Mouse (Mus musculus): Measurements from ENCODE around the gene Eif3i. TPM values are rescaled to one million over a fixed set of nuclear protein-coding genes. Genes with fewer than 3 reads are reported as not detected.
A peak's percentile ranks its signal among the peaks of the same experiment; 100 is the strongest.

The Eif3i gene
- polyA plus RNA-seq, 1 experiment from 2014 or later, result 212 TPM

DNA sequence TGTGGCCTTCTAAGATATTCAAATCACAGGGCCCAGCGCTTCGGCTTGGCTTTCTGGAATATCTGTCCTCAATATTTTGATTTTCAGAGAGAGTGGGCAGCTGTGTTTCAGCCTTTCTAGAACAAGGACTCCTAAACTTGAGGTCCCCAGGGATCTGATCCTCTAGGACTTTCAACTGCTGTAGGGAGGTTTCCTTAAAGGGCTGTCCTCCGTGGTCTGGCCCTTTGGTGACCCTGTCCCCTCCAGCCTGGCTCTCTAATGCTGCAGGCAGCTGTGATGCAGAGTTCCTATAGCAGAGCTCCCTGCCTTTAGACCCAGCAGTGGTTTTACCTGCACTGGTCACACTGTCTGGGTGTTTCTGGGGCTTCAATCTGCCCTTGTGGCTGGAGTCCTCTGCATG is 16.2 kb upstream of the Eif3i start:
- H3K36me3 ChIP-seq (replicated peaks), result peaks cover 18% of the 10 kb centered on the region
- H3K4me2 ChIP-seq, result no peak overlapping the region
- H3K4me1 ChIP-seq, result peaks cover 9% of the 10 kb centered on the region
- H3K27me3 ChIP-seq, result no peaks in the 10 kb centered on the region
- H3K9ac ChIP-seq, result no peak overlapping the region
- no peak overlapping the region for H3K27ac ChIP-seq
- 95% methylated on average over 3 of the region's 3 CpGs for WGBS
- no peak for ATAC-seq (ENCODE audit: low FRiP score)
- H3K9me3 ChIP-seq, result no peaks in the 10 kb centered on the region
- no peak overlapping the region for H3K4me3 ChIP-seq (replicated peaks)

DNA sequence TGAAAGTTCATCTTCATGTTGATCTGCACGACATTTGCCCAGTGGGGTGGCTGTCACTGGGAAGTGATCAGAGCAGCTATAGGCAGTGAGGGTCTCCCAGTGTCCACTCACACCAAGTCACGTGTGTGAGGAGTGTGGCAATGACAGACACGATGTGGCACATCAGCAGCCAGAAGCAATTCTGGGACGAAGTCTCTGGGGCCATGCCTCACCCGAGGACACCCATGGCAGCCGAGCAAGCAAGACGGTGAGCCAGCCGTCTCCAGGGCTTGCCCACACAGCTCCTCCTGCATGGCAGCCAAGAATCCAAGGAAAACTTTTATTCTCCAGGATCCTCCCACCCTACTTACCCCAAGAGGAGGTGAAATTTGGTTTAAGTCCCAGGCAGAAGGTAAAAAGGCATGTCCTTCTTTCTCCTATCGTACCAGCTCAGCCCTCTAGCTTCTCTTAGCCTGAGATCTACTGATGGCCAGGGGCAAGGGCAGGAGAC is 15.4 kb upstream of the Eif3i start:
- no peak overlapping the region for H3K4me2 ChIP-seq
- no peaks in the 10 kb centered on the region for H3K27me3 ChIP-seq
- H3K36me3 ChIP-seq (replicated peaks), result peaks cover 18% of the 10 kb centered on the region
- no peaks in the 10 kb centered on the region for H3K9me3 ChIP-seq
- no peak overlapping the region for H3K4me3 ChIP-seq (replicated peaks)
- H3K9ac ChIP-seq, result no peak overlapping the region
- peaks cover 9% of the 10 kb centered on the region for H3K4me1 ChIP-seq
- no peak overlapping the region for H3K27ac ChIP-seq
- no peak for ATAC-seq (ENCODE audit: low FRiP score)
- WGBS, result 88% methylated on average over 9 of the region's 9 CpGs

DNA sequence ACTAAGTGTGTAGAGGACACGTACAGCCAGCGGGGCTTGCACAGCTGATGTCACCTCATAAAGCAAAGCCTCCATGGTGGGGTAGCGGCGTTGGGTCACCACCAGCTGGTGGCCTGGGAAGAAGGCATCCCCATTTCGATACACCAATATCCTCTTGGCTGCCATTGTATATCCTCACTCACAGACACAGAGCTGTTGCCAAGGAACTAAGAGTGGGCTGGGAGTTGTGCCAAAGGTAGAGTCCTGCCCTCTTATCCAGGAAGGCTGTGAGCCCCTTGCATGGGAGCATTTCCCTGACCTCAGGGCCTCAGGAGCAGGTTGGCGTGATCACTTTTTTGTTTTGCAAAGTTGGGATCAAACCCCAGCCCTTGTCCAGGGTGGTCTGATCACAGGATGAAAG is 13.6 kb upstream of the Eif3i start, which contains the start of gene Dcdc2b:
TSS of gene Dcdc2b (minus strand) at position 165 of the 400 bp plus-strand sequence.
- Histone ChIP-seq H3K4me2 (no peak within 1 kb of the TSS), H3K36me3 (replicated peaks) (peaks cover 31% of the 10 kb centered on the region), H3K4me1 (peaks cover 9% of the 10 kb centered on the region), H3K27ac (no peak within 1 kb of the TSS), H3K4me3 (replicated peaks) (no peak within 1 kb of the TSS), H3K9me3 (no peaks in the 10 kb centered on the region), H3K9ac (no peak within 1 kb of the TSS), H3K27me3 (no peaks in the 10 kb centered on the region)
- ATAC-seq (ENCODE audit: low FRiP score), result no peak
- WGBS, result 85% methylated on average over 6 of the region's 6 CpGs

DNA sequence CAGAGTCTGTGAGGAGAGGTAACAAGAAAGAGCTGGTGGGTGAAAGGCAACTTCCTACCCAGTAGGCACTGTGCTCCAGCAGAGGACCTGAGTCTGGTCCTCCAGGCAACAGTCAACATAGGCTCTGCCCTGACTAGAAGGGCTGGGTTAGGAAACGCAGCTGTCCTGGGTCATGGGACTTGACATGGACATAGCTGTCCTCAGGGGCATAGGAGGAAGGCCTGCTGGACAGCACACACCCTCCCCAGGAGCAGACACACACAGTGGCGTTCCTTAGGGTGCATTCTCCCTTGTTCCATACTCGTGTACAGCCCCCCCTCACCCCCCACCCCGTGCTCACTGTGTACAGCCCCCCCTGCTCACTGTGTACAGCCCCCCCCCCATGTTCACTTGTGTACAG is 10.0 kb upstream of the Eif3i start:
- no peak for ATAC-seq (ENCODE audit: low FRiP score)
- Histone ChIP-seq H3K4me1 (peaks cover 6% of the 10 kb centered on the region), H3K36me3 (replicated peaks) (peaks cover 42% of the 10 kb centered on the region), H3K9ac (no peak overlapping the region), H3K27ac (no peak overlapping the region), H3K27me3 (no peaks in the 10 kb centered on the region), H3K9me3 (no peaks in the 10 kb centered on the region), H3K4me3 (replicated peaks) (no peak overlapping the region), H3K4me2 (no peak overlapping the region)
- 79% methylated on average over 4 of the region's 4 CpGs for WGBS

DNA sequence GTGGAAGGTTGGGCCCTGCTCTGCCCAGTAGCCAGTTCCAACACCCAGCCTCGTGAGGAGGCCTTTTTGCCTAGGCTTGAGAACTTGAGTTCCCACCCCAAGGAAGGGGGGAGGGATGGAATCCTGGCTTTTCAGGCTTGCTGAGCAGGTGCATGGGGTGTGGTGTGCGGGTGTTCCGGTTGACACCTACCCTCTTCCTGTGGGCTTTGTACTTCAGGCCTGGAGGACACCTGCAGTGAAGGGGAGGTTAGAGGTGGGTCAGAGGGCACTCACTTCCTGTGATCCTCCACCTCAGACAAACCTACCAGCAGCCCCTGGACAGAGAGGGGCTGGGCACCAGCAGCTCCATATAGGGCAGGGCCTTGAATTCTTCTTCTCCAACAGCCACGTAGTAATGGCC is 9.6 kb upstream of the Eif3i start:
- 81% methylated on average over 4 of the region's 4 CpGs for WGBS
- no peak for ATAC-seq (ENCODE audit: low FRiP score)

DNA sequence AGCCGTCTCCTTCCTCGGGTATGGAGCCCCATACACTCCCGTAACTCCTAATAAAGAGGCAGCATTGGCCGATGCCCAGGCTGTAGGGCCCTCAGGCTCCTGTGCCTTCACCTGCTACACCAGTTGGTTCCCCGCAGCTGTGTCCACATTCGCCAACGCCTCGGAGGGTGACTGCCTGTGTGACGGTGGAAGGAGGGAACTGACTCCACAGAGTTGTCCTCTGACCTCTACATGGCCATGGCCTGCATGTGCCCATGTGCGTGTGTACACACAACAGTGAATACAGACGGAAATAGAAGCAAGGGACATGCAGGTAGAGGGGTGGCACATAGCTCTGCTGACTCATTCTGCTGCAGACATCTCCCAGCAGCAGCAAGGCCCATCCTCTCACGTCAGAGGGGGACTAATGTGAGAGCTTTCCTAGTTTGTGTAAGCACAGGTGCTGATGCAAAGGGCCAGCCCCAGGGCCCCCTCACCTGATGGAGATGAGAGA is 8.7 kb upstream of the Eif3i start:
- peaks cover 53% of the 10 kb centered on the region for H3K36me3 ChIP-seq (replicated peaks)
- H3K4me3 ChIP-seq (replicated peaks), result no peak overlapping the region
- no peak overlapping the region for H3K4me2 ChIP-seq
- 83% methylated on average over 12 of the region's 12 CpGs for WGBS
- H3K27ac ChIP-seq, result no peak overlapping the region
- no peak for ATAC-seq (ENCODE audit: low FRiP score)
- no peaks in the 10 kb centered on the region for H3K27me3 ChIP-seq
- peaks cover 6% of the 10 kb centered on the region for H3K4me1 ChIP-seq
- no peak overlapping the region for H3K9ac ChIP-seq
- H3K9me3 ChIP-seq, result no peaks in the 10 kb centered on the region

More for the DNA sequence above, 9.6 kb upstream of the Eif3i start:
- H3K4me2 ChIP-seq, result no peak overlapping the region
- H3K36me3 ChIP-seq (replicated peaks), result peaks cover 44% of the 10 kb centered on the region
- H3K4me3 ChIP-seq (replicated peaks), result no peak overlapping the region
- no peak overlapping the region for H3K9ac ChIP-seq
- no peaks in the 10 kb centered on the region for H3K9me3 ChIP-seq
- peaks cover 6% of the 10 kb centered on the region for H3K4me1 ChIP-seq
- no peaks in the 10 kb centered on the region for H3K27me3 ChIP-seq
- no peak overlapping the region for H3K27ac ChIP-seq

DNA sequence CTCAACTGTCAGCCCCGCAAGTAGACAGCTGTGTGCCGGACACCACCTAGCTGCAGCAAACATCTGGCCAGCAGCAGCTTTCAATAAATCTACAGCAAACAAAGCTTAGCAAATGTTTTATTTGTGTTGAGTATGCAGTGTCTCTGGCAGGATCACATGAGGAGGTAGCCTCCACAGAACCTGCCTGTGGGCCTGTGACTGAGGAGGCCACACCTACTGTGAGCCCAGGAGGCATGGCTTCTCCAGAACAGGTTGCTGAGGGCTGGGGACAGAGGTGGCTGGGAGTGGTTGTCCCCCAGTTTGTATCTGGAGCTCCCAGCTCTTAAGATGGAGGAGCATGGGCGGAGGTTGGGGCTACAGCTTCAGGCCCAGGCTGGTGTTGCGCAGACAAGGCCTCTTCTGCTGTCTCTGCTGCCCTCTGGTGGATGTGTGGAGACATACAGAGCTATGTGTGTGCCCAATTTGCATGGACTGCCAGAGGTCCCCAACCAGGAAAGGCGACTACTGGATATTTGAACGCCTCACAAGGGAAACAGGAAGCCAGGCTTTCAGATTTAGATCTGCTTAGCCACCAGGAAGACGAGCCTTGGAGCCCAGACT is 8.1 kb upstream of the Eif3i start:
- Histone ChIP-seq H3K27me3 (no peaks in the 10 kb centered on the region), H3K4me2 (no peak overlapping the region), H3K9ac (no peak overlapping the region), H3K36me3 (replicated peaks) (peaks cover 59% of the 10 kb centered on the region), H3K9me3 (no peaks in the 10 kb centered on the region), H3K4me3 (replicated peaks) (no peak overlapping the region), H3K27ac (0 out of 2 replicates have a peak overlapping the region, but pooled peaks have one; percentile 36), H3K4me1 (peaks cover 6% of the 10 kb centered on the region)
- peak; percentile 75; the same call in 1 of the 2 replicates for ATAC-seq (ENCODE audit: low FRiP score)
- 37% methylated on average over 7 of the region's 7 CpGs for WGBS

DNA sequence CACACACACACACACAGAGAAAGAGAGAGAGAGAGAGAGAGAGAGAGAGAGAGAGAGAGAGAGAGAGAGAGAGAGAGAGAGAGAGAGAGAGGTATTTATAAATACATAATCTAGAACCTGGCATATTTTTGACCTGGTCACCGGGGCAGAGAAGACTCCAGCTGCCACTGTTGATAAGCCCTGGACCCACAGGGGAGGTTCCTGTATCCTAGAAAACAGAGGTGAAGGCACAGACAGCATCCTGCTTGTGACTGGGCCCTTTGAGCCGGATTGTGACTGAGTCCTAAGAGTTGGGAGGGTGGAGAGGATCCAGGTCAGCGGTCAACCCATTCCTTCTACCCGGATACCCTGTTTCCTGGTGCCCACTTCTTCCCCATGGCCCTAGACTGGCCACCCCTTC is 11.6 kb downstream of the Eif3i start:
- H3K4me1 ChIP-seq, result peaks cover 9% of the 10 kb centered on the region
- no peaks in the 10 kb centered on the region for H3K9me3 ChIP-seq
- H3K4me2 ChIP-seq, result no peak overlapping the region
- no peak overlapping the region for H3K4me3 ChIP-seq (replicated peaks)
- H3K9ac ChIP-seq, result no peak overlapping the region
- ATAC-seq (ENCODE audit: low FRiP score), result no peak
- no peak overlapping the region for H3K27ac ChIP-seq
- WGBS, result 87% methylated on average over 4 of the region's 4 CpGs
- H3K27me3 ChIP-seq, result no peaks in the 10 kb centered on the region
- peaks cover 41% of the 10 kb centered on the region for H3K36me3 ChIP-seq (replicated peaks)

DNA sequence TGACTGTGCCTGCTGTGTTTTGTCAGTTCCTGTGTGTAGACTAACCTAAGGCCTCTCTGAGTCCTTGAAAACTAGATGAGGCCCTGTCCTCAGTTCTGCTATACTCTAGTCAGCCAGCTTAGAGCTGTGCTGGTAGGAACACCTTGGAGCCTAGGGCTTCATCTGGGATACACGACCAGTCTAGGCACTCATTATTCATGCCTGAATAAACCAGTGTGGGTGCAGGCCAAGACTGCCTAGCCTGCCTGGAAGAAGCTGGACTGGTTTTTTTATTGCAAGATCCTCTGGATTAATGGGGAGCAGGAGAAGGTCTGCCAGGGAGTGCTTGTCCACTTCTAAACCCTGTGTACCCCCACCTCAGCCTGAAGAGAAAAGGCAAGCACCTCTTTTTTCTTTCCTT is 13.5 kb downstream of the Eif3i start:
- Histone ChIP-seq H3K27ac (no peak overlapping the region), H3K27me3 (no peaks in the 10 kb centered on the region), H3K36me3 (replicated peaks) (peaks cover 21% of the 10 kb centered on the region), H3K9me3 (no peaks in the 10 kb centered on the region), H3K4me3 (replicated peaks) (no peak overlapping the region), H3K4me2 (no peak overlapping the region), H3K9ac (no peak overlapping the region), H3K4me1 (peaks cover 9% of the 10 kb centered on the region)
- ATAC-seq (ENCODE audit: low FRiP score), result no peak
- 26% methylated on average over 1 of the region's 1 CpGs for WGBS

DNA sequence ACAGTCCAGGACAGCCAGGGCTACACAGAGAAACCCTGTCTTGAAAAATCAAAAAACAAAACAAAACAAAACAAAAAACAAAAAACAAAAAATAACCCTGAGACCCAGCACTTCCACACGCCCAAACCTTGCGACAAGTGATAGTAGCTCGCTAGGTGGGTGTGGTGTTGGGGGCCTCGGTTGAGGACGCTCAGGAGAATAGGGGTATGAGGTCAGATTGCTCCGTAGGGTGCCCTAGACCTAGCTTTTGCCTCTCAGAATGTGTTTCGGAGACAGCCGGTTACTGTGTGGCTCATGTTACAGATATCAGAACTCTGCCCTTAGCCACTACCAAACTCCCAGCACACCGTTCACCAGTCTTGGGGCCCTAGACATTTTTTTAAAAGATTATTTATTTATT is 14.7 kb downstream of the Eif3i start:
- Histone ChIP-seq H3K9ac (no peak overlapping the region), H3K4me1 (peaks cover 9% of the 10 kb centered on the region), H3K27me3 (no peaks in the 10 kb centered on the region), H3K9me3 (no peaks in the 10 kb centered on the region), H3K4me3 (replicated peaks) (no peak overlapping the region), H3K36me3 (replicated peaks) (peaks cover 10% of the 10 kb centered on the region), H3K4me2 (no peak overlapping the region), H3K27ac (no peak overlapping the region)
- WGBS, result 84% methylated on average over 9 of the region's 9 CpGs
- ATAC-seq (ENCODE audit: low FRiP score), result no peak

DNA sequence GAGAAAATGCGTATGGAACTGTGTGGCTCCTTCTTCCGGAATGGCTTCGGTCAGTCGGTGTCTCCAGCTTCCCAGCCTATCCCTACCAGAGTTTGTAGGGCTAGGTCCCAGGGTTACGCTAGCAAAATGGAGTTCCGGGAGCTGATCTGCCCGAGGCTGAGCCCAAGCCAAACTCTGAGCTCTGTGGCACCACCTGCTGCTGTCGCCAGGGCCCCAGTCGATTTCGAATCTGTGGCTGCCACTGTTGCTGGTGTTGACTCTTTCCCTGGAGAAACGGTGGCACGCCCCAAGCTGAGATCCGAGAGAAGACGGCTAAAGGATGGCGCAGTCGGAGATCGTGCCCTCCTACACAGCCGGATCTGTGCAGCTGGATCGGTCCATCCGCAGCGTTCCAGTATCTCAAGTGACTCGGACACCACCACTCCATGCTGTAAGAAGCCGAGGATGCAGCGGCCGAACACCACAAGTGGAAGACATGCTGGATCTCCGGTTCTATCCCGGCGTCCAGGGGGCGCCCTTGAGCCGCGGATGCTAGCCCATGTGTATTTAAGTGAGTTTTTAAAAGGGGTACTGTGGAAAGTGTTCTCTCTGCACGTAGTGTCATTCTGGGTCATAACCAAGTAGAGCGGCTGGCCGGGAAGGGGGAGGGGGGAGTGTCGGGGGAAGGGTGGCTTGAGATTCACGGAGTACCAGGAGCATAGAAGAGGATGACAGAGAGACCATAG is 15.4 kb downstream of the Eif3i start:
- no peak overlapping the region for H3K27ac ChIP-seq
- no peaks in the 10 kb centered on the region for H3K27me3 ChIP-seq
- H3K9ac ChIP-seq, result peak overlapping the region; percentile 59
- WGBS, result 3% methylated on average over 36 of the region's 36 CpGs
- peaks cover 2% of the 10 kb centered on the region; the same call in 1 of the 2 replicates for H3K36me3 ChIP-seq (replicated peaks)
- H3K9me3 ChIP-seq, result no peaks in the 10 kb centered on the region
- ATAC-seq (ENCODE audit: low FRiP score), result peak; percentile 58
- H3K4me2 ChIP-seq, result peak overlapping the region; percentile 68
- peak overlapping the region; percentile 44 for H3K4me3 ChIP-seq (replicated peaks)
- peaks cover 9% of the 10 kb centered on the region for H3K4me1 ChIP-seq

DNA sequence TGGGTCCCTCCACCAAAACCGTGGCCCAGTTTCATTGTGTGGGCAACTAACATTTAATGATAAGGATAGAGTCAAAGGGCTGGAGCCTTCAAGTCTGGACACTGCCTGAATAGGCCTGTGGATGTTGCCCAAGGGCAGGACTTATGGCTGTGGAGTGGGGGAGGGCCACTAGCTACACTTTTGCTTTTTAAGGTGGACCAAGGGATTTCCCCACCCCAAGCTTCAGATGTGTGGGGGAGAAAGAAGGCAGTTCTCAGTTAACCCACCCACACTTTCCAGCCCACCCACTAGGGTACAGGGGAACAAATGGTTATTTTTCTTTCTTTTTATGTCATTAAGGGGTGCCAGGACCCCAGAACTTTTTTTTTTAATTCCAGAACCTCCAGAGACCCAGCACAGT is 16.1 kb downstream of the Eif3i start:
- no peak for ATAC-seq (ENCODE audit: low FRiP score)
- H3K9ac ChIP-seq, result no peak overlapping the region
- H3K27ac ChIP-seq, result no peak overlapping the region
- no peaks in the 10 kb centered on the region for H3K27me3 ChIP-seq
- H3K4me2 ChIP-seq, result peak overlapping the region; percentile 68
- WGBS, result 60% methylated on average over 1 of the region's 1 CpGs
- no peaks in the 10 kb centered on the region for H3K36me3 ChIP-seq (replicated peaks)
- H3K9me3 ChIP-seq, result no peaks in the 10 kb centered on the region
- peak overlapping the region; percentile 44; the same call in 1 of the 2 replicates for H3K4me3 ChIP-seq (replicated peaks)
- H3K4me1 ChIP-seq, result peaks cover 9% of the 10 kb centered on the region
